Mouse (Mus musculus): Measurements from ENCODE around the gene Dazap1.
"Not testable (repeated sequence)": the region's sequence is repeated elsewhere in the genome, so short reads cannot be mapped to it uniquely, and the experiment has no call there.

Dazap1 gene

DNA sequence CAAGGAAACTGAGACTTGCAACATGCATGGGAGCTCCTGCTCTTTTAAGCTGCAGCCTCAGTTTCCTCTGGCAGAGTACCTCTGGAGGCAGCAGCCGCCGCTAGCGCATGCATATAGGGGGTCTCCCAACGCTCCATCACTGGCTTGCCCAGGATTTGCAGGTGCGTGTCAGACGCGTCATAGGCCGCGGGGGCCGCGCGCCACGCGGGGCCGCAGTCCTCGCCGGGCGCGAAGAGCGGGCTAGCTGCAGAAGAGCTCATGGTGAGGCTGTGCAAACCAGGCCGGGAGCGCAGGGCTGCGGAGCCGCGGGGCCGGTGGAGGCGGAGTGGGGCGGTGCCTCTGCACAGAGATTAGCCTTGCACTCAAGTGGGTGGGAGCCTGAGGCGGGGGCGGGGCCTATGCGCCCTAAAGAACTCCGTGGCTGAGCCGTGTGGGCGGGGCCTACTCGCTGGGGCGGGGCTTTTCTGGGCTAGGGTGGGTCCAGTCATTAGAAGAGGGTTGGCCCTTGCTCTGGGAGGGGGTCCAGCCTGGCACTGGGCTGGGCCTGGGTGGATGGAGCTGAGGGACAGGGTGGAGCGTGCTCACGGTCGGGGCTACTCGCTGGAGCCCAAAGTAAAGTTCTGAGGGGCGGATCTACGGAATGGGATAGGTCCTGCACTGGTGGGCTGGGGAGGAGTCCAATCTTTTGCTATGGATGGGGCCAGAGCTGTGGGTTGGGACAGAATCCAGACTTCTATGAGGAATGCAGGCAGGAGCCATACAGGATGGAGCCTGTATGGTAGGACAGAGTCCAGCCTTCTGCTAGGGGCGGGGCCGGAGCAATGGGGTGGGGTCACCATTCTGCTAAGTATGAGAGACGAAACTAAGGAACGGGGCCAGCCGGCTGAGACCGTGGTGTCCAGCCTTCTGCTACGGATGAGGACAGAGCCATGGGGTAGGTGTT is at the start of gene Dazap1, which contains the start of gene Gamt:
Dazap1 (plus strand) TSS at position 845 of the 943 bp plus-strand sequence.
Gamt (minus strand) TSS at position 371 of the 943 bp plus-strand sequence.
- peak; percentile 88 for DNase-seq

DNA sequence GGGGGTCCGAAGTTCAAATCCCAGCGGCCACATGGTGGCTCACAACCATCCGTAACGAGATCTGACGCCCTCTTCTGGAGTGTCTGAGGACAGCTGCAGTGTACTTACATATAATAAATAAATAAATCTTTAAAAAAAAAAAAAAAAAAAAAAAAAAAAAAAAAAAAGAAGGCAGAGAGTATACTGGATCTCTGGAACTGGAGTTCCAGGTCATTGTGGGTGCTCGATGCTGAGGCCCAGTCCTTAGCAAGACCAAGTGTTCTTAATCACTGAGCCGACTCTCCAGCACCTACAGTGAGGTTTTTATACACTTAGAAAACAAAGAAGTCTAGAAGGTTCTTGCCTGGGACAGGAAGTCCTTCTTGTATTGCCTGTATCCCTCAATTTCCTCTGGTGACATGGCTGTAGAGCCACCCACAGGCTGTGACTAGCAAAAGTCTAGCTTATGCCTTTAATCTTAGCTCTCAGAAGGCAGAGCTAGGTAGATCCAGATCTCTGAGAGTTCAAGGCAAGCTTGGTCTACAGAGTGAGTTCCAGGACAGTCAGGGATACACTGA is 49.7 kb upstream of the Dazap1 start:
- not testable (repeated sequence) for DNase-seq

DNA sequence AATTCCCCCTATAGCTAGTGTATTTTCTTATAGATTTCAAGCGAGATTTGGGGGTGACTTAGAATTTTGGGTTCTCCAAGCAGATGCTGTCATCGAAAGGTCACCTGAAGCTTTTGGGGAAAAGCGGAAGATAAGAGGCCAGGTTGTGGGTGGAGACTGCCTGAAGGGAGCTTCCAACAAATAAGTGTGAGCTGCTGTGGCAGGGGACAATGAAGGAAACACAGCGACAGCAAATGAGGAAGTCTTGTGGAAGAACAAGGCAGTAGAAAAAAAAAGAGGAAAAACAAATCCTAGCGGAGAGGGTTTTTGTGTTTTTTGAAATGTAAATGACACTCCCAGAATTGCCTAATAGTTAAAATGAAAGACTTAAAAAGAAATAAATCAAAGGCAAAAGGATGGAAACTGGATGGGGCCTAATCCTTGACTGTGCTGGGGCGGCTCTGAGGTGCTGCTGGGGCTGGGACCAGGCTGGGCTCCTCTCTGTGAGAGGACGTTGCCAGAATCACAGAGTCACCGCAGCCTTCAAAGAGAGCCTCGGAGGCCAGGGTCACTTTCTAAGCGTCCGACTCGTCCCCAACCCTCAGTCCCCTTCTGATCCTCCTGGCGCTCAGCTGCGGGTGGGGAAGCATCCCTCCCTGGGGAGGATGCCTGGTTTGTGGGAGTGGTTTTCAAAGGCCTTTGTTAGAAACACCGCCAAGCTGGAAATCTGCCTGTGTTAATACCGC is 46.1 kb upstream of the Dazap1 start:
- DNase-seq = no peak

DNA sequence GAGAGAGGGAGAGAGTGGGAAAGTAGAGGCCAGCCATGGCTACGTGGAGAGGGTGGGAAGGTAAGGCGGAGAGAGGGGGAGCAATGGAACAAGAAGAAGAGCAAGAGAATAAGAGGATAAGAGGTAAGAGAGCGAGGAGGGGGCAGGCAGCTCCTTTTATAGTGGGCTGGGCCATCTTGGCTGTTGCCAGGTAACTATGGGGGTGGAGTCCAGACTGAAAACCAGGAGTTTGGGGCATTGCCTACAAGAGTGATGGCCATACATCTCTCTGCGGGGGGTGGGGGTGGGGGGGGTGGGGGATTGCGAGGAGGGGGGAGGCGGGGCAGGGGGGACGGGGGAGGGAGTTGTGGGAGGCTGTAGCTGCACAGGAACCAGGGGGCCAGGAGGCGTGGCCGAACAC is 40.6 kb upstream of the Dazap1 start:
- DNase-seq = no peak

DNA sequence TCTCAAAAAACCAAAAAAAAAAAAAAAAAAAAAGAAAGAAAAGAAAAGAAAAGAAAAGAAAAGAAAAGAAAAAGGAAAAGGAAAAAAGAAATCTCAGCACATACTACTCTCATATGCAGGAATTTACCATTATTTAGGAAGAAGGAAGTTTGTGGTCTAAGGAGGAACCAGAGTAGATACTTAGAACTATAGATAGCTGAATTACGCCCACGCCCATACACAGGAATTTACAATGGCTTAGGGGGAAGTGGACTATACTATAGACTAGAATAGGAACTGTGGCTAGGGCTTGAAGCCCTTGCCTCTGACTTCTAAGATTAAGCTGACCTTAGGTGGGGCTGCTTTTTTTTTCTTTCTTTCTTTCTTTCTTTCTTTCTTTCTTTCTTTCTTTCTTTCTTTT is 38.1 kb upstream of the Dazap1 start:
- not testable (repeated sequence) for DNase-seq

DNA sequence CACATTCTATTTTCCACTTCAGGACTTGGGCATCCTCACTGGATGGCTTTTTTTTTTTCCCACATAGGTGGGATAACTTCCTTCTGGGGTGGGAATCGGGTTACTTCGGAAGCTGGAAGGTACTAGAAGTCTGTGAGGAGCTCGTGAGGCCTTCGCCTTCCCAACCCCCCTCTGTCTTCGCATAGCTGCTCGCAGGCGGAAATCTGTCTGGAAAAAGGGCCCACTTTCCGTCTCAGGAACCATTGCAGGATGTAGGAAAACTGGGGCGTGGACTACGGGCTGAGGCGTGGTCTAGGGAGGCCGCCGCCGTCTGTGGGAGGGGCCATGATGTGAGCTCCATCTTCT is 35.2 kb upstream of the Dazap1 start:
- no peak for DNase-seq

DNA sequence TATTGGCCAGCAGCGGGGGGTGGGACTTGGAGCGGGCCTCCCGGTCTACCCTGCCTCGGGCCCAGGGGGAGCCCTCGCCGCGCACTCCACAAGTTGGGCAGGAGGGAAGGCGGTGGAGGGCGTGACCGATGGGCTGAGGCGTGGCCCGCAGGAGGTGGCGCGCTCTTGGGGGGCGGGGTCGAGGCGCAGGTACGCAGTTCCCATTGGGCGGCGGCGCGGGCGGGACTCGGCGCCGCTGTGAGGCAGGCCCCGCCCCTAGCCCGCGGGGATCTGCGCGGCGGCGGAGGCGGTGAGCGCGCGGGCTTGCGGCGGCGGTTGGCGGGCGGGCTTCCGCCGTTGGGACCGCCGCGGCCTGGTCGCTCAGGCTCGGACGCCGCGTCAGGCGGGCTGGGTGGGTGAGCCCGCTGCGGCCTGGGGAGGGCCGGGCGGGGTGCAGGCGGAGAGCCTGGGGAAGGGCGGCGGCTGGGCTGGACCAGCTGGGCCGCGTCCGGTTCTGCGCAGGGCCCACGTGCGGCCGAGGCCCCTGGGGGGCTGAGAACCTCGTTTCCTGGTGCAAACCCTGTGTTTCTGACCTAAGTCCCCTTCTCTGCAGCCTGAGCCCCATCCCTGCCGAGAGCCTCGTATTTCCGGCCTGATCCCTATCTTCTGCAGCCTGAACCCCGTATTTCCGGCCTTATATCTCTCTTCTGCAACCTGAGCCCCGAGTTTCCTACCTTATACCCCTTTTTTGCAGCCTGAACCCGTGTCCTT is 34.7 kb upstream of the Dazap1 start, which contains the start of gene Mum1:
Mum1 (plus strand) TSS at position 19 of the 750 bp plus-strand sequence.
- DNase-seq = peak; percentile 99

DNA sequence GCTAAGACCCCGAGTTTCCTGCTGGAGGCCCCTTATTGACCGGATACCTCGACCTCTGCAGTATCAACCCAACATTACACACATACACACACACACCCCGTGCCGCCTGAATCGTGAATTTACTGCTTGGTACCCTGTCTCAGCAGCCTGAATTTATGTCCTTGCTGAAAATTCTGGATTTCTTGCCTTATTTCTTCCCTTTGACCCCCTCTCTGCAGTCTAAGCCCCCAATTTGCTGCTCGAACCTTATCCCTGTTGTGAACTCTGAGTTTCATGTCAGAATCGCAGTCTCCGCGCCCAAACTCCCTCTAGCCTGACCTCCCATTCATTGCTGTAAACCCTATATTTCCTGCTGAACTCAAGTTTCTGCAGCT is 34.1 kb upstream of the Dazap1 start:
- DNase-seq = no peak

DNA sequence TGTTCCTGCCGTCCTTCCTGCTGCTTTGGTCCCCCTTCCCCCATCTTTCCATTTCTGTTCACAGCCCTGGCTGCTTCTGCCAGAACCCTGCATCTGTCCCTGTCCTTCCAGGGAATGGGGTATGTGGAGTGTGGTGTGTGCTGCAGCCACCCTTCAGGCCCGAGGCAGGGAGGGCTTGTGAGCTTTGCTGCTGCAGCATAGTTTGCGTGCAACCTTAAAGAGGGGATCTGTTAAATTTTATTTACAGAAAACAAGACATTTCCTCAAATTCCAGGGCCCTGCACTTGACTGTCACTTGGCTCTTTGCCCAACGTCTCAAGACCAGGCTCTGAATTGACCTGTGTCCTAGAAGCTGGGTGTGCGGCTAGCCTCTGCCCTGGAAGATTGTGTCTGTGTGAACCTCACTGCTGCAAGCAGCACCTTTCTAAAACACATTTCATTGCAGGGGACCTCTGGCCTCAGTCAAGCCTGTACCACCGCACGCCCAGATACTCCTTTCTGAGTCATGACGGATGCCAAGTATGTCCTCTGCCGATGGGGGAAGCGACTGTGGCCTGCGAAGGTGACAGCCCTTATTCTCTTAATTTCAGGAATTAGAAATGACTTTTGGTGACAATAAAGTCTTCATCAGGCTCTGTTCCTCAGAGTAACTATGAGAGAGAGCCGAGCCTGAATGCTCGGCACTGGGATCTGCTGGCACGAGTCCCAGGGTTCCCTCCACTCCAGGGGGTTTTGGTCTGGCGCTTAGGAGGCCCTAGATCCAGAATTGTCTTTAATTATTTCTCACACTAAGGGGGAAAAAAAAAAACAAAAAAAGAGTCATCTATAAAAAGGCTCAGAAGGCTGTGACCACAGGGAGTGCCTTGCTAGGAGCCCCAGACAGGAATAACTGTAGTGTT is 33.2 kb upstream of the Dazap1 start:
- no peak for DNase-seq

DNA sequence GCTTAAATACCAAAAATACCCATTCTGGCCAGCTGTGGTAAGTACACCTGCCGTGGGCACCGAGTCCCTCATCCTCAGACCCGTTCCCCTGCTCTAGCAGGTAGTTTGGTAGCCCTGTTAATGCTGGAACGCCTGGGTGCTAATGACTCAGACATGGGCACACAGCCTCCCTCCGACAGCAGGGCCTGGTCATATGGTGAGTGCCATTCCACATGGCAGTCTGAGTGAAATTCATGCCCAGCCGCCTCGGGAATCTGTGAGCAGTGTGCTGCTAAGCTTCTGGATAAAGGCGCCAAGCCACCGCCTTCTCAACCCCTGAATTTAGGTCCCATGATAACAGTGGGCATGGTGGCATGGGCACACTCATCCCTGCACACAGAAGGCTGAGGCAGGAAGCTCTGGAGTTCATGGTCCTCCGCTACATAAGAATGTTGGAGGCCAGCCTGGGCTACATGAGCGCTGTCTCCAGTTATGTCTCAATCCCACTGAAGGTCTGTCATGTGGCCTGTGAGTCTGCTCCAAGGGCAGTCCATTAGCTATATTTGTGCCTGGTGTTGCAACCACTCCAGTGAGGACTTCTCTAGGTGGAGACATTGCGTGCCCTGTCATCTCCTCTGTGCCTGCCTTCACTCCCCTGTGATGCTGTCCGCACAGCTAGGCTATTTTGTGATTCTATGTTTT is 25.0 kb upstream of the Dazap1 start:
- DNase-seq = no peak

DNA sequence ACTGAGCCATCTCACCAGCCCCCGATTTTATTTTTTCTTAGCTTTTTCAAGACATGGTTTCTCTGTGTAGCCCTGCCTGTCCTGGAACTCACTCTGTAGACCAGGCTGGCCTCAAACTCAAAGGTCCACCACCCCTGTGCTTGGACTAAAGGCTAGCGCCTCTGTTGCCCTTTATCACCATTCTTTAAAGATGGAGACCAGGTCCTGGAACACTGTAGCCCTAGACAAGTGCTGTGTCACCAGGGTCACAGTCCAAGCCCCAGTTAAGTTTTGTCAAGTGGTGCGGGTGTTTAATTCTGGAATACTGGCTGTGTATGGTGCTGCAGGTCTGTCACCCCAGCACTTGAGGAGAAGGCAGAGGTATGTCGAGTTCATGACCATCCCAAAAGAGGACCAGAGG is 24.3 kb upstream of the Dazap1 start:
- no peak for DNase-seq

DNA sequence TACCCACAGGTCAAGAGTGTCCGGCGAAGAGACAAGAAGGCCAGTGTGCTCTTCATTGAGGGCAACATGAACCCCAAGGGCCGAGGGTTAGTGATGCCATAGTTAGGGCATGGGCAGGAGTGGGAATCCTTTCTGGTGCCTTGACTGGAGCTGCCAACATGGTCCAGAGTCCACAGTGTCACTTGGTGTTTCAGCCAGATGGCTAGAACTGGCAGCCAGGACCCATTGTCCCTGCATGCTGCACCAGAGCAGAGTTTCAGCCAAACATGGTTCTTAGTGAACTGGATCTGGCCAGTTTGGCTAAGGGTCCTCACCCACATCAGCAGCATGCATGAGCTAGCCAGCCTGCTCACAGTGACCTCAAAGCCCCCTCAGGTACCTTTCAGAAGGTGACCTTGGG is 23.0 kb upstream of the Dazap1 start:
- DNase-seq = no peak

DNA sequence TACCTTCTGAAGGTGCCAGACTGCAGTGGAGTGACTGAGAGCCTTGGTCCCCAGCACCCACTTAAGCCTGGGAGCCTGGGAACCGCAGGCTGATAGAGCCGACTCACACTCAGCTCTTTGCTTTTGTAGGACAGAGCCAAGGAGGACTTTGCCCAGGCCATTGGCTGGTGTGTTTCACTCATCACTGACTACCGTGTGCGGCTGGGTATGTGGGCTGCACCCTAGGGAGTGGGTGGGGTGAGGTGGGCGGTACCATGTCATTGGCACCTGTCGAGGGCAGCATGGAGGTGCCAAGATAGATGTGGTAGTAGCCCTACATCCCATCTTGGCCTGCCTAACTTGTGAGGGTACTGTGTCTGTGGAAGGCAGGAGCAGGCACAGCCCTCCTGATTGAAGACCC is 21.5 kb upstream of the Dazap1 start:
- DNase-seq = no peak

DNA sequence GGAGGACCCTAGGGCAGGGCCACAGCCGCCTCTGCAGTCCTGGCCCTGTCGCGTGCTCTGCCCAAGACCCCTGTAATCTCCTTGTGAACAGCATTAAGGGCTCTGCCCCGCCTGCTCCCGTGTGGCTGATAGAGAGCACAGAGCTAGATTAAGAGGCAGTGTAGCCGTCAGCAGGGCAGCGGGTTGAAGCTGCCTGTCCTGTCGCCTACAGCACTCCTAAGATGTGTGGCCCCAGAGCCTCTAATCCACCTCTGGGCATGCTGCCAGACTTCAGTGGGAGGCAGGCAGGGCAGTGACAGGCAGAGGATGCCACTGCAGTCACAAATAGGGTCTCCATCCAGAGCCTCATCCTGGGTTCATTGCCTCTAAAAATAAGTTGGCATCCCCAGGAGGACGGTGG is 19.2 kb upstream of the Dazap1 start:
- no peak for DNase-seq

DNA sequence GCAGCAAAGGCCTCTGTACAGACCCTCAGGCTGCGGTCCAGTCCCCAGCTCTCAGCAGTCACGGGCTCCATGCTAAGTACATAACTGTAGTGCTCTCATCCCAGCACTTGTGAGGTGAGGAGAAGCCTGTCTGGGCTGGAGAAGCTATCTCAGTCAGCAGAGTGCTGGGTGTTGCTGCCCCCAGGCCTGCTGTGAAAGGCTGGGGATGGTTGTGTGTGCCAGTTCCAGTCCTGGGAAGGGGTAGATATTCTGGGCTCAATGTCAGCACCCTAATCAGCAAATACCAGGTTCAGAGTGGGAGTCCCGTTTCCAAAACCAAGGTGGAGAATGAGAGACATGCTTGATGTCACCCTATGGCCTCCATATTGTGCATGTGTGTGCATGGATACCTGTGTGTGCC is 18.7 kb upstream of the Dazap1 start:
- no peak for DNase-seq

DNA sequence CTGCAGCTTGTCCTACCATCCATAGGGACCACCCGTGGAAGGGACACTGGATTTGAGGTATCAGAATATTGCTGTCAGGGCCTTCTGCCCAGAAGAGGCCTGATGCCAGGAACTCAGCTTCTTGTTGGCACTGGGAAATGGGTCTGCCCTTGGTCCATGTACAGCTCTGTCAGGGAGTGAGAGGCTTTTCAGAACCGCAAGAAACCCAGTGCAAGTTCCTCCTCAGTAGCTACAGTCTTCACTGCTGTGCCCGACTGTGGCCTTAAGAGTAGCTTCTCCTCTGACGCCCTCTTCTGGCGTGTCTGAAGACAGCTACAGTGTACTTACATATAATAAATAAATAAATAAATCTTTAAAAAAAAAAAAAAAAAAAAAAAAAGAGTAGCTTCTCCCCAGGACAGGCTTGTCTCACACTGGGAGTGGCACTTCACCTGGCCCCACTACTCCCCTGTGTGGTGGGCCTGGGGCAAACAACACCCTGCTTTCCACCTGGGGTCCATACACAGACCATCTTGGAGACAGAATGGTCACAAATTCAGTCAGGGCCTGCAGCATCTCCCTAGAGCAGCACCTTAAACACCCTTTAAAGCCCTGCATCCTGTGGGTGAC is 16.4 kb upstream of the Dazap1 start:
- DNase-seq = no peak

DNA sequence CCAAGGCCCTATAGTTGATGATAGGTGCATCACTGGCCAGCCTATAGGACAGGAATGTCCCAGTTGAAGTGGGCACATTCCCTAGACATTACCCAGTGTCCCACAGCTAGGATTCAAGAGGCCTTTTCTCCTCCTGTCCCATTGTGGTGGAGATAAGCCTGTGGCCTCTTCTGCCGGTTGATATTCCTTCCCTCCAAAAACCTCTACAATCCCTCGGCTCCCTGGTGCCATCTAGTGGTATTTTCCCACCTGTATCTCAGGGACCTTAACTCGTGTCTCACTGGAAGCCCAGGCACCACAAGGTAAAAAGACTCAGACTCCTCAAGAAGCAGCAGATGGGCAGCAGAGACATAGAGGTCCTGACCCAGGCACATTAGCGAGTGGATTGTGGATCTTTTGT is 15.7 kb upstream of the Dazap1 start:
- peak; percentile 69 for DNase-seq

DNA sequence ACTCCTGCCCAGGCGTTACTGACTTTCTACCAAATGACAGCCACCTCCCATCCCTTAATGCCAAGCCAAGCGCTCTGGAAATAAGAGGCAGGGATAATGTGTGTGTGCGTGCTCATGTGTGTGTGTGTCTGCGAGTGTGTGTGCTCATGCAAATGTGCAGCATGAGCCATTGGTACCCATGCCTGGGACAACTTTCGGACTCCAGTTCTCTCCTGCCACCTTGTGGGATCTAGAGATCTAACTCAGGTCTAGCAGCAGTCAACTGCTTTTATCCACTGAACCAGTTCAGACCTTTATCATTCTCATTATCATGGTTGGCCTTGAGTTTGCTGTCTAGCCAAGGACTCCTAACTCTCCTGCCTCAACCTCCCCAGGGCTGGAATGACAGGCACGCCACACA is 13.4 kb upstream of the Dazap1 start:
- DNase-seq = no peak

DNA sequence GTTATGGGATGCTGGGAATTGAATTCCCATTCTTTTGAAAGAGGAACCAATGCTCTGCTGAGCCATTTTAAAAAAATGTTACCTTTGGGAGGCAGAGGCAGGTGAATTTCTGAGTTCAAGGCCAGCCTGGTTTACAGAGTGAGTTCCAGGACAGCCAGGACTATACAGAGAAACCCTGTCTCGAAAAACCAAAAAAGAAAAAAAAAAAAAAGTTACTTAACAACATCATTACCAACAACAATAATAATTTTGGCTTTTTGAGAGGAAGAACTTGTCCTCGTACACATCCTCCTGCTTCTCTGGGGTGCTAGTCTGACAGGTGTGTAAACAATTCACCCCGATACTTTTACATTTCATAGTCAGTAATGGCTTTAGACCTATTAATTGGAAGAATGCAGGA is 12.8 kb upstream of the Dazap1 start:
- not testable (repeated sequence) for DNase-seq

DNA sequence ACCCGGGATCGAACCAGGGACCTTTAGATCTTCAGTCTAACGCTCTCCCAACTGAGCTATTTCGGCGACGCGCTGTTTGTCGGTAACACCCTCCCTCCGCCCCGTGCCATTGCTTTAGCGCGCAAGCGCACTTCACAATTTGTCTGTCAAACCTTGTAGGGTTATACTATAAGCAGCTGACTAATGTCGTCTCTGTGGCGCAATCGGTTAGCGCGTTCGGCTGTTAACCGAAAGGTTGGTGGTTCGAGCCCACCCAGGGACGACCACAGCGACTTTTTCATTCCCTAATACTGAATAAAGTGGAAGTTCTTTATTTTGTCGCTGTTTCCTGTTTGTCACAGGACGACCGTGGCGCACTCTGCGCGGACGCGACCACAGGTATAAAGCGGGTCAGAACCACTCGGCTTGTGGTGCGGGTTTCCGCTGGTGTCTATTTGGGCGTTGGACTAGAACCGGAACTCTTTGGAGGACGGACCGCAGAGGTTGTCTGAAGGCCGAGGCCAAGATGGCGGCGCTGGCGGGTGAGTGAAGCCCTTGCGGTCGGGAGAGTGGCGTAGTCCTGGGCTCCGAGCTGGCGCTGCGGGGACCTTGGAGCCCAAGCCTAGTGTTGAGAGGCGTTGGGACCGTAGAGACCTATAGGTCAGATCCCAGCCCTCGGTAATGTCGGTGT is 12.2 kb upstream of the Dazap1 start, which contains the start of gene Ndufs7:
Ndufs7 (plus strand) TSS at position 151 of the 670 bp plus-strand sequence.
- peak; percentile 95 for DNase-seq
